Mouse (Mus musculus) midbrain, embryonic 11.5 days (tissue): ENCODE measurements around the gene Pomgnt1. TPM values are rescaled to one million over a fixed set of nuclear protein-coding genes. Genes with fewer than 3 reads are reported as not detected.
A peak's percentile ranks its signal among the peaks of the same experiment; 100 is the strongest.

ENCODE experiments used
- ATAC-seq: fragments of 200-750 bp; cut with Nextera tagmentation; 2 replicates; pipeline ENCODE4 v1.8.0; 2017; ENCODE audit warnings: moderate TSS enrichment, moderate library complexity; ENCODE audit not compliant: low FRiP score
- DNase-seq: peaks from one replicate; pipeline ENCODE4 v3.0.0; 2015; ENCODE audit warnings: low spot score; ENCODE audit errors: missing footprints
- H3K27ac ChIP-seq: fragments of 300-500 bp; sonication (generic); 2 replicates; pipeline ENCODE4 v1.5.1; 2014; ENCODE audit warnings: low read depth, low read length
- H3K27me3 ChIP-seq: fragments of 300-500 bp; sonication (generic); 2 replicates; pipeline ENCODE4 v1.6.1; 2014; ENCODE audit warnings: mild to moderate bottlenecking, low read length, moderate library complexity, mixed read lengths; ENCODE audit not compliant: control insufficient read depth, insufficient read depth
- H3K36me3 ChIP-seq: fragments of 300-500 bp; sonication (generic); 2 replicates; pipeline ENCODE4 v1.6.1; 2014; ENCODE audit warnings: mild to moderate bottlenecking, low read length, moderate library complexity, mixed read lengths; ENCODE audit not compliant: control insufficient read depth, insufficient read depth
- H3K4me1 ChIP-seq: fragments of 300-500 bp; sonication (generic); 2 replicates; pipeline ENCODE4 v1.6.1; 2014; ENCODE audit warnings: low read length; ENCODE audit not compliant: control insufficient read depth, insufficient read depth
- H3K4me2 ChIP-seq: fragments of 300-500 bp; sonication (generic); 2 replicates; pipeline ENCODE4 v1.6.1; 2014; ENCODE audit warnings: mild to moderate bottlenecking, moderate library complexity
- H3K4me3 ChIP-seq: fragments of 300-500 bp; sonication (generic); 2 replicates; pipeline ENCODE4 v1.5.1; 2014; ENCODE audit warnings: low read depth, low read length
- H3K9ac ChIP-seq: fragments of 300-500 bp; sonication (generic); 2 replicates; pipeline ENCODE4 v1.6.1; 2014; ENCODE audit warnings: low read length
- H3K9me3 ChIP-seq: fragments of 300-500 bp; sonication (generic); 2 replicates; pipeline ENCODE4 v1.6.1; 2016; ENCODE audit warnings: low read length; ENCODE audit not compliant: control insufficient read depth
- WGBS: fragments of 180-500 bp; shearing (Covaris S2); extraction: QIAGEN DNeasy Blood & Tissue Kit; methylation state at CpG from one replicate; pipeline ENCODE4 v1.1.7; 2014; 5-methylcytosine and 5-hydroxymethylcytosine counted together
- polyA plus RNA-seq: library from polyadenylated mRNA; unstranded; fragments of >200 nt; fragmentation: Nextera tagmentation; extraction: Ambion mirVana; gene quantifications from 2 replicates; pipeline ENCODE4 v1.2.1, GENCODE M21; 2014

The Pomgnt1 gene
- polyA plus RNA-seq, 1 experiment from 2014 or later, result 48.4 TPM

DNA sequence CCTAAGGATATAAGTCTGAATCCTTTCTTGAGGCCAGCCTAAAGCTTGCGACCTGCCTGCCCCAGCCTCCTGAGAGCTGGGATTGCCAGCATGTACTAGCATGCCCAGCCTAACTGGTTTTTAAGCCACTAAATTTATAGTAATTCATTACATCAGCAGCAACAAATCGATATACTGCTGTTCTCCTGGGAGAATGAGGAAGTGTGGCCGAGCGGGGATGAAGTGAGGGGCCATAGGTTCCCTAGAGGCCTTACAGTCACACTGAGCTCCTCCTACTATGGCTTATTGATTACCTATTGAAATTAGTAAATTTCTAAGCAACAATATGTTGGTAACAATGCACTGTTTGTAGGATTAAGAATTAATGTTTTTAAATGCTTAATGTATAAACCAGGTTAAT is 9.5 kb downstream of the Pomgnt1 start:
- ATAC-seq, result no peak
- Histone ChIP-seq H3K27me3 (no peaks in the 10 kb centered on the region), H3K9me3 (no peaks in the 10 kb centered on the region), H3K4me1 (peaks cover 4% of the 10 kb centered on the region; the same call in 1 of the 2 replicates), H3K36me3 (no peaks in the 10 kb centered on the region), H3K4me2 (no peak overlapping the region), H3K27ac (no peak overlapping the region), H3K4me3 (no peak overlapping the region), H3K9ac (no peak overlapping the region)
- peak; percentile 72 for DNase-seq
- 85% methylated on average over 4 of the region's 4 CpGs for WGBS

DNA sequence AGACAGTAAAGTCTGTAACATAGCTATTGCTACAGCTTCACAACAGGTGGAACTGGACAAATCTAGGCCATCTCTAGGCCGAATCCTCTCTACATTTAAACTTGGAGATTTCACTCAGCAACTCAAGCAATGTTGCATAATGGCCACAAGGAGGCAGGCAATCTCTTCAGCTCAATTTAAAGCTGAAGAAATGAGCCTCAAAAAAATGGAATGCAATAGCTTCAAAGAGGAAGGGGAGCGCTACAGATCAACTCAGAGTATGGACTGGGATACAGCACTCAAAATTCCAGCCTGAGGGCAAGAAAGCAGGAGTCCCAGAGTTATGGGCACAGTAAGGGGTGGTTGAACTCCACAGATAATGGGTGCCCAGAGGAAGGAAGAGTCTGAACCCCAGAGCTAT is 11.3 kb downstream of the Pomgnt1 start:
- no peak overlapping the region for H3K9ac ChIP-seq
- ATAC-seq (0 out of 2 replicates have a peak, but pooled peaks have one; percentile 30), DNase-seq (peak; percentile 89)
- H3K27me3 ChIP-seq, result no peaks in the 10 kb centered on the region
- 40% methylated on average over 2 of the region's 2 CpGs for WGBS
- no peak overlapping the region for H3K4me2 ChIP-seq
- H3K27ac ChIP-seq, result no peak overlapping the region
- H3K4me1 ChIP-seq, result peaks cover 4% of the 10 kb centered on the region; the same call in 1 of the 2 replicates
- H3K9me3 ChIP-seq, result no peaks in the 10 kb centered on the region
- H3K4me3 ChIP-seq, result no peak overlapping the region
- no peaks in the 10 kb centered on the region for H3K36me3 ChIP-seq

DNA sequence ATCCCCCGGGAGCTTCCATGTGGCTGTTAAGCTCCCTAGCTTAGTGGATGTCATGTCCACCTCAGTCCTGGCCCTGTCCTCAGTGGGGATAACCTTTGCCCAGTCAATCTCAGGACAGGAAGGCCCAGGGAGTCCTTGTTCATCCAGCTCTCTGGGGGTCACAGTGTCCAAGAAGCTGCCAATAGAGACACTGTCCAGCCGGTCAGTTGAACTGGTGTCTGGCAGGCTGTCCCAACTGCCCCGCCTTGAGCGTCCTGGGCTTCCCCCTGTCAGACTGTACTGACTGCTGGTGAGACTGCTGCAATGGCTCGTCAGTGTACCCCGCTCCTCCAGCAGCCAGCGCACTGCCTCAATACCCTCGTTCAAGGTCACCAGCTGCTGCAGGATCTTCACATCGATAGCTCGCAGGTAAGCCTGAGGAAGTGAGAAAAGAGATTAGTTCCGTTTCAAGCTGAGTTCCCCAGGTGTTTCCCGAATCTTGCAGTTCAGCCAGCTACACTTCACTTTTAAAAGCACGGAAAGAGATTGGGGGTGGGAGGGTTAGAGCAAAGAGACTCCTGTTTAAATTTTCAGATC is 13.9 kb downstream of the Pomgnt1 start:
- no peaks in the 10 kb centered on the region for H3K36me3 ChIP-seq
- DNase-seq (peak; percentile 82), ATAC-seq (0 out of 2 replicates have a peak, but pooled peaks have one; percentile 46)
- peaks cover 4% of the 10 kb centered on the region; the same call in 1 of the 2 replicates for H3K4me1 ChIP-seq
- H3K4me3 ChIP-seq, result no peak overlapping the region
- WGBS, result 47% methylated on average over 13 of the region's 13 CpGs
- no peaks in the 10 kb centered on the region; the same call in 1 of the 2 replicates for H3K27me3 ChIP-seq
- H3K4me2 ChIP-seq, result no peak overlapping the region
- H3K9me3 ChIP-seq, result no peaks in the 10 kb centered on the region
- H3K9ac ChIP-seq, result no peak overlapping the region
- H3K27ac ChIP-seq, result no peak overlapping the region

DNA sequence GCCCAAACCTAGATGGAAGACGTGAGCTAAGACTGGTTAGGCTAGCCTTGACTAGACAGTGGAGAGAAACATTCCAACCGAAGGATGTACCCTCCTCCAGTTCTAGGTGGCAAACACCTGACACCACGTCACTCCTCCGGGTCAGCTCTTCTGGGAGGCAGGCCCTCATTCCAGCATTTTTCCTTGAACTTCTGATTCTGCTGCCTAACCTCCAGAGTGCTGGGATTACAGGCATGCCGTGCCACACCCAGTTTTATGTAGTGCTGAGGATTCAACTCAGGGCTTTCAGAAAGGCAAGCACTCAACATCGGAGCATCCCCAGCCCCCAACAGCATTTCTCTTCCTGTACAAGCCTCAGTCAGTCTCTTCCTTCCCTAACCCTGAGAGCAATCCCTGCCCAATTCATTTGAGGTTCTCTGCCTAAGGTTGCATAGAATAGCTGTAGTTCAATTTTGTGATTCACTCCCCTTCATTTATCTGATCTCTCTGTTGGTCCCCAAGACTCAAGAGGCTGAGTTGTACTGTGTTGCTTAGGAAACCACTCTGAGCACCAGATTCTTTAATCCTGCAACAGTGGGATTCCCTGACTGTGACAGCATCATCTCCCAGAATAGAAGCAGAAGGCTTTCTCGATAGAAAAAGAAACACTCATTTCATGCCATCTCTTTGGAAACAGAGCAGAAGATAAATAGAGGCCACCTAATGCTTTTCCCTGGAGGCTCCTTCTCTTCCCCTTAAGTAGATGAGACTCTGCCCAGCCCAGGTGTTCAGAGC is 17.3 kb downstream of the Pomgnt1 start:
- ATAC-seq, result no peak
- Histone ChIP-seq H3K27me3 (peaks cover 6% of the 10 kb centered on the region), H3K36me3 (no peaks in the 10 kb centered on the region), H3K9me3 (no peaks in the 10 kb centered on the region), H3K4me1 (peaks cover 4% of the 10 kb centered on the region; the same call in 1 of the 2 replicates), H3K4me3 (no peak overlapping the region), H3K4me2 (no peak overlapping the region), H3K9ac (no peak overlapping the region), H3K27ac (no peak overlapping the region)
- 83% methylated on average over 7 of the region's 7 CpGs for WGBS
- DNase-seq, result peak; percentile 75

DNA sequence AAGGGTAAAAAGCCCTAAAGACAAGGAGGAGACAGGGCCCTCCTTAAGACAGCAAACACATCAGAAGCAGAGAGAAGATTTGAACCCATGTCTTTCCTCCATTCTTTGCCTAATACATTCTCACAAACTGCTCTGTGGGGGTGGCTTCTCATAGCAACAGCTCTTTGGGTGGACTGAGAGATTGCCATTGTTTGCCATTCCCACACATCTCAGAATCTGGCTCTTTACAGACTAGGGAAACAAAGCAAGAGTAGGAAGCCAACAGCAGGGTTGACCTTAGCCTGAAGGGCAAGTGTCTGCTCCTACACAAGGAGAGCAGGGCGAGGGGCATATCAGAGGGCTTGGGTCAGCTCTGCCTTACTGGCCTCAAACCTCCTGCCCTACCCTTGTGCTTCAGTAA is 18.1 kb downstream of the Pomgnt1 start:
- 73% methylated on average over 1 of the region's 1 CpGs for WGBS
- H3K9ac ChIP-seq, result no peak overlapping the region
- DNase-seq (peak; percentile 67), ATAC-seq (no peak)
- H3K36me3 ChIP-seq, result no peaks in the 10 kb centered on the region
- peaks cover 6% of the 10 kb centered on the region for H3K27me3 ChIP-seq
- H3K4me1 ChIP-seq, result peaks cover 2% of the 10 kb centered on the region; the same call in 1 of the 2 replicates
- H3K27ac ChIP-seq, result no peak overlapping the region
- H3K9me3 ChIP-seq, result no peaks in the 10 kb centered on the region
- no peak overlapping the region for H3K4me2 ChIP-seq
- no peak overlapping the region for H3K4me3 ChIP-seq

DNA sequence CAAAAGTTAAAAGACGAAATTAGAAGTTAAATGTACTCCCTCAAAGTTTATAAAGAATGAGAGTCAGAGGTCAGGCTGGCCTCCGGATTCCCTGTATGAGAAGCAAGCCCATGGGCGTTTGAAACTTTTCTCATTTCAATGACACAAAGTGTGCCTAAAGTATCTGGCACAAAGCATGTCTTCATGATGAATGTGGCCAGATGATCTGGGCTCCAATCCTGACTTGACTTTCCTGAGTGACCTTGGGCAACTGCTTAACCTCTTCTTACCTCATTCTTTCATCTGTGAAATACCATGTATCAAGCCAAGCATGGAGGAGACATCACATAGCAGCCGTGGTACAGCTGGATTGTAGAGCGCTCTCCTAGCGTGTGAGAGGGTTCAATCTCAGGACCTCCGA is 18.6 kb downstream of the Pomgnt1 start:
- no peak overlapping the region for H3K4me2 ChIP-seq
- no peak overlapping the region for H3K9ac ChIP-seq
- no peaks in the 10 kb centered on the region for H3K9me3 ChIP-seq
- H3K4me1 ChIP-seq, result no peaks in the 10 kb centered on the region
- WGBS, result 76% methylated on average over 7 of the region's 7 CpGs
- DNase-seq (no peak), ATAC-seq (no peak)
- H3K36me3 ChIP-seq, result no peaks in the 10 kb centered on the region
- H3K27ac ChIP-seq, result no peak overlapping the region
- H3K27me3 ChIP-seq, result peaks cover 6% of the 10 kb centered on the region
- no peak overlapping the region for H3K4me3 ChIP-seq

DNA sequence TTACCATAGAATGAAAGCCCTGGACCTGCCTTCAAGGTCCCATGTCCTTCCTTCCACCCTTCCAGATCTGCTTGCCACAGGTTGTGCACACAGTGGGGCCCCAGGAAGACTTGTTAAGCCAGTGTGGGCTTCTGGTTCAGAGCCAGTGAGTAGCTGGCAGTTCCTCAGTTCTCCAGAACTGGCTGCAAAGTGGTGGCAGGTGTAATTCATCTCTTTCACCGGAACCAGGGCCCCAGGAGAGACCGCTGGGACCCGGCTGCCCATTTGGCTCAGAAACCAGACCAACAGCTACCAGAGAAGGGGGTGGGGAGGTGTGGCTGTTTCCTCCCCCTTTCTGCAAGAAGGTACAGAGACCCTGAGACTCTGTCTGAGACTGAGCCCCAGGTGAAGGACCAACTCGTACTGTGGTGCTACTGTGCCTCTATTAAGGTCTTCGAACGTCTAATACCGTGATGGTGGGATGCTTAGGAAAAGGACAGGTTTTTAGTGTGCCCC is 19.7 kb downstream of the Pomgnt1 start:
- no peaks in the 10 kb centered on the region for H3K9me3 ChIP-seq
- 0 out of 2 replicates have a peak, but pooled peaks have one; percentile 15 for ATAC-seq
- no peak overlapping the region; the same call in 1 of the 2 replicates for H3K9ac ChIP-seq
- H3K27me3 ChIP-seq, result peaks cover 6% of the 10 kb centered on the region
- no peak overlapping the region for H3K27ac ChIP-seq
- H3K4me1 ChIP-seq, result no peaks in the 10 kb centered on the region
- peak overlapping the region; percentile 56 for H3K4me3 ChIP-seq
- DNase-seq, result peak; percentile 83
- 15% methylated on average over 7 of the region's 7 CpGs for WGBS
- peak overlapping the region; percentile 79; the same call in 1 of the 2 replicates for H3K4me2 ChIP-seq
- no peaks in the 10 kb centered on the region for H3K36me3 ChIP-seq

DNA sequence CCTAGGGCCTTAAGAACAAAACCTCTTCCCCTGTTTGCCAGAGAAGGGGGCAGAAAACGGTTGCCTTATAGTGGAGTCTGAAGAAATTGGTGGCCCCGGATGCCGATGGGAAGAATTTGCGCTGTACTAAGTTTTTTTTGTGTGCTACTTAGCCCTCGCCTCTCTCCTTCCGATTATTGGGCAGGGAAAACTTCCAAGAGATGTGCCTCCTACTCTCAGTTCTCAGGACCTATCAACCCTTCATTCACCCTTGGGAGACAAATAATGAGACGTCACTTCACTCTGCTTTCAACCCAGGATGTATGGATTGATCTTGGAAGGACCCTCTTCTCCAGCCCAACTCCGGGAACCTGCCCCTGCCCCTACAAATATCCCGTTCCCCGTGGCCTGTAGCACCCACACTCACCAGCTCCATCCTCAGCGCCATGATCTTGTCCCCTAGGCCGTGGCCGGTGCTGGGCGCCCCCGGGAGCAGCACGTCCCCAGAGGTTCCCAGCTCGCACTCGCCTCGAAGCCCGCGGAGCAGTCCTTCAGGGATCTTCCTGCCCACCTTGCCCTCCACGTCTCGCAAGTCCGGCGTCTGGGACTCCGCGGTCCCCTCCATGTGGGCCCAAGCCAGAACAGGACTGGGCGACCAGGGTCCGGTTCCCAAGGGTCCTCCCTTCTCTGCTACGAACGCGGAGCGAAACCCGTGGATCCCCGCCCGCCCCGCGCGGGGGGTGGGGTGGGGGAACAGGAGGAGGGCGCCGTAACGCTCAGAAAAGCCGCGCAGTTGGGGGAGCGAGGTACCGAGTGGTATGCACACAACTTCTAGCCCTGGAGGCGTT is 20.5 kb downstream of the Pomgnt1 start:
- no peaks in the 10 kb centered on the region for H3K9me3 ChIP-seq
- peak; percentile 78 for ATAC-seq
- peak overlapping the region; percentile 56 for H3K4me3 ChIP-seq
- H3K27me3 ChIP-seq, result peaks cover 6% of the 10 kb centered on the region
- H3K36me3 ChIP-seq, result no peaks in the 10 kb centered on the region
- H3K27ac ChIP-seq, result no peak overlapping the region
- peak overlapping the region; percentile 79 for H3K4me2 ChIP-seq
- H3K9ac ChIP-seq, result peak overlapping the region; percentile 66
- peak; percentile 95 for DNase-seq
- no peaks in the 10 kb centered on the region for H3K4me1 ChIP-seq
- under 1% methylated on average over 41 of the region's 47 CpGs for WGBS
